Mouse (Mus musculus): ENCODE data around the gene Gba.

The Gba gene

GRCm38 (mm10) chr3:89232614-89233013 lies 29.9 kb downstream of the Gba start:
- DNase-seq (ENCODE audit: low read depth, low spot score): no peak
- no peaks in the 10 kb centered on the region for H3K27me3 ChIP-seq (ENCODE audit: control insufficient read depth, insufficient read depth, low read length, poor library complexity, severe bottlenecking)
- H3K36me3 ChIP-seq (ENCODE audit: control insufficient read depth, insufficient read depth, low read length, poor library complexity, severe bottlenecking): no peaks in the 10 kb centered on the region; the same call in 1 of the 2 replicates

GRCm38 (mm10) chr3:89233562-89234110 lies 30.9 kb downstream of the Gba start:
- peak; percentile 70 for DNase-seq (ENCODE audit: low read depth, low spot score)
- Histone ChIP-seq H3K27me3 (ENCODE audit: control insufficient read depth, insufficient read depth, low read length, poor library complexity, severe bottlenecking) (no peaks in the 10 kb centered on the region), H3K36me3 (ENCODE audit: control insufficient read depth, insufficient read depth, low read length, poor library complexity, severe bottlenecking) (no peaks in the 10 kb centered on the region; the same call in 1 of the 2 replicates)

- DNase-seq (ENCODE audit: low read depth, low spot score): no peak
- H3K36me3 ChIP-seq (ENCODE audit: control insufficient read depth, insufficient read depth, low read length, poor library complexity, severe bottlenecking): no peaks in the 10 kb centered on the region; the same call in 1 of the 2 replicates
- no peaks in the 10 kb centered on the region for H3K27me3 ChIP-seq (ENCODE audit: control insufficient read depth, insufficient read depth, low read length, poor library complexity, severe bottlenecking)
Measured at GRCm38 (mm10) chr3:89236516-89236915, 33.8 kb downstream of the Gba start.

GRCm38 (mm10) chr3:89237682-89238081 lies 35.0 kb downstream of the Gba start:
- no peak for DNase-seq (ENCODE audit: low read depth, low spot score)
- Histone ChIP-seq H3K27me3 (ENCODE audit: control insufficient read depth, insufficient read depth, low read length, poor library complexity, severe bottlenecking) (no peaks in the 10 kb centered on the region), H3K36me3 (ENCODE audit: control insufficient read depth, insufficient read depth, low read length, poor library complexity, severe bottlenecking) (no peaks in the 10 kb centered on the region; the same call in 1 of the 2 replicates)

- Histone ChIP-seq H3K36me3 (ENCODE audit: control insufficient read depth, insufficient read depth, low read length, poor library complexity, severe bottlenecking) (no peaks in the 10 kb centered on the region; the same call in 1 of the 2 replicates), H3K27me3 (ENCODE audit: control insufficient read depth, insufficient read depth, low read length, poor library complexity, severe bottlenecking) (no peaks in the 10 kb centered on the region)
- no peak for DNase-seq (ENCODE audit: low read depth, low spot score)
Measured at GRCm38 (mm10) chr3:89238494-89238893, 35.8 kb downstream of the Gba start.

GRCm38 (mm10) chr3:89242331-89242895 lies 39.7 kb downstream of the Gba start:
- no peaks in the 10 kb centered on the region for H3K27me3 ChIP-seq (ENCODE audit: control insufficient read depth, insufficient read depth, low read length, poor library complexity, severe bottlenecking)
- peak; percentile 90 for DNase-seq (ENCODE audit: low read depth, low spot score)
- no peaks in the 10 kb centered on the region for H3K36me3 ChIP-seq (ENCODE audit: control insufficient read depth, insufficient read depth, low read length, poor library complexity, severe bottlenecking)

GRCm38 (mm10) chr3:89243609-89244008 lies 40.9 kb downstream of the Gba start:
- DNase-seq (ENCODE audit: low read depth, low spot score): peak; percentile 83
- H3K36me3 ChIP-seq (ENCODE audit: control insufficient read depth, insufficient read depth, low read length, poor library complexity, severe bottlenecking): no peaks in the 10 kb centered on the region
- H3K27me3 ChIP-seq (ENCODE audit: control insufficient read depth, insufficient read depth, low read length, poor library complexity, severe bottlenecking): no peaks in the 10 kb centered on the region

- H3K36me3 ChIP-seq (ENCODE audit: control insufficient read depth, insufficient read depth, low read length, poor library complexity, severe bottlenecking): peaks cover 3% of the 10 kb centered on the region; the same call in 1 of the 2 replicates
- peak; percentile 63 for DNase-seq (ENCODE audit: low read depth, low spot score)
- H3K27me3 ChIP-seq (ENCODE audit: control insufficient read depth, insufficient read depth, low read length, poor library complexity, severe bottlenecking): no peaks in the 10 kb centered on the region
Measured at GRCm38 (mm10) chr3:89244158-89244981, 41.6 kb downstream of the Gba start.

- Histone ChIP-seq H3K36me3 (ENCODE audit: control insufficient read depth, insufficient read depth, low read length, poor library complexity, severe bottlenecking) (peaks cover 4% of the 10 kb centered on the region; the same call in 1 of the 2 replicates), H3K27me3 (ENCODE audit: control insufficient read depth, insufficient read depth, low read length, poor library complexity, severe bottlenecking) (no peaks in the 10 kb centered on the region)
- peak; percentile 64 for DNase-seq (ENCODE audit: low read depth, low spot score)
Measured at GRCm38 (mm10) chr3:89244982-89245687, 42.4 kb downstream of the Gba start.

- peak; percentile 58 for DNase-seq (ENCODE audit: low read depth, low spot score)
- H3K27me3 ChIP-seq (ENCODE audit: control insufficient read depth, insufficient read depth, low read length, poor library complexity, severe bottlenecking): no peaks in the 10 kb centered on the region
- H3K36me3 ChIP-seq (ENCODE audit: control insufficient read depth, insufficient read depth, low read length, poor library complexity, severe bottlenecking): peaks cover 4% of the 10 kb centered on the region; the same call in 1 of the 2 replicates
Measured at GRCm38 (mm10) chr3:89245688-89246171, 43.0 kb downstream of the Gba start, which contains the start of gene Krtcap2. Krtcap2 (plus strand) TSS chr3:89245966.

- peaks cover 4% of the 10 kb centered on the region; the same call in 1 of the 2 replicates for H3K36me3 ChIP-seq (ENCODE audit: control insufficient read depth, insufficient read depth, low read length, poor library complexity, severe bottlenecking)
- no peaks in the 10 kb centered on the region for H3K27me3 ChIP-seq (ENCODE audit: control insufficient read depth, insufficient read depth, low read length, poor library complexity, severe bottlenecking)
- DNase-seq (ENCODE audit: low read depth, low spot score): peak; percentile 91
Measured at GRCm38 (mm10) chr3:89246261-89247100, 43.8 kb downstream of the Gba start, which contains the start of gene Trim46. Trim46 (minus strand) TSS chr3:89246309.

GRCm38 (mm10) chr3:89247466-89247865 lies 44.7 kb downstream of the Gba start:
- H3K27me3 ChIP-seq (ENCODE audit: control insufficient read depth, insufficient read depth, low read length, poor library complexity, severe bottlenecking): no peaks in the 10 kb centered on the region
- no peak for DNase-seq (ENCODE audit: low read depth, low spot score)
- H3K36me3 ChIP-seq (ENCODE audit: control insufficient read depth, insufficient read depth, low read length, poor library complexity, severe bottlenecking): peaks cover 4% of the 10 kb centered on the region; the same call in 1 of the 2 replicates

GRCm38 (mm10) chr3:89250435-89251040 lies 47.8 kb downstream of the Gba start:
- peak; percentile 86 for DNase-seq (ENCODE audit: low read depth, low spot score)
- Histone ChIP-seq H3K36me3 (ENCODE audit: control insufficient read depth, insufficient read depth, low read length, poor library complexity, severe bottlenecking) (peaks cover 4% of the 10 kb centered on the region; the same call in 1 of the 2 replicates), H3K27me3 (ENCODE audit: control insufficient read depth, insufficient read depth, low read length, poor library complexity, severe bottlenecking) (no peaks in the 10 kb centered on the region)

All from splenic B cell, adult 2 months (primary cell).